Mouse (Mus musculus): ENCODE results near the gene Adh6b.
"Not testable (repeated sequence)": the region's sequence is repeated elsewhere in the genome, so short reads cannot be mapped to it uniquely, and the experiment has no call there.

The Adh6b gene

DNA sequence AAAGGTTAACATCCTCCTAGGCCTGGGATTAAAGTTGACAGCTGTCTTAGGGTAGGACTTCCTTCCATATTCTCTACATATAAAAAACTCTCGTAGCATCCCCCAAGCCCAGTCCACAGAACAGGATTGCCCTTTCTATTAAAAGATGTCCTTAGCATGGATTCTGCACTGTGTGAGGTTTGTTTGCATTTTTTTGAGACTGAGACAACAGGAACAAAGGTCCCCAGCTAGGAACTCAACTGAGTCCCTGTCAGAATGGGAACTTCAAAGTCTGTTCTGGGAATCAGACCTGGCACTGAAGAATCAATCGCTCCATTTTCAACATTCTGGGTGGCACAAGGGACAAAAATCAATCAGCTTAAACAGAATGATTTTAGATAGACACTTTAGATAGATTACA is 21.3 kb downstream of the Adh6b start:
- no peak for DNase-seq

DNA sequence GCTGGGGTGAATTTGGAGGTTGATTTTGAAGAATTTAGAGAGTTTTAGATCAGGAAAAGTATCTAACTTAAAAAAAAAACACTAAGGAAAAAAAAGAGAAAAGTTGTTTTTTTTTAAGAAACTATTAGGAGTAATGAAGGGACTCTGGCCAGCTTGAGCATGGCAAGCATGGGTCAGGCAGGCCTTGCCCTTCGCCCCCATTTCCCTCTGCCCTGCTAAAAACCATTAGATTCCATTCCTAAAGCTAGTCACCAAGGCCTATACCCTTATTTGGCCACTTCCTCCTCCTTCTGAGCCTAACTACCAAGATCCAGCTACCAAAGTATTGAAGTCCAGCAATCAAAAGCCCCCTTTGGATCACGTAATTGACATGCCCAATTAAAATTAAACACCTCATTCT is 24.6 kb downstream of the Adh6b start:
- no peak for DNase-seq

DNA sequence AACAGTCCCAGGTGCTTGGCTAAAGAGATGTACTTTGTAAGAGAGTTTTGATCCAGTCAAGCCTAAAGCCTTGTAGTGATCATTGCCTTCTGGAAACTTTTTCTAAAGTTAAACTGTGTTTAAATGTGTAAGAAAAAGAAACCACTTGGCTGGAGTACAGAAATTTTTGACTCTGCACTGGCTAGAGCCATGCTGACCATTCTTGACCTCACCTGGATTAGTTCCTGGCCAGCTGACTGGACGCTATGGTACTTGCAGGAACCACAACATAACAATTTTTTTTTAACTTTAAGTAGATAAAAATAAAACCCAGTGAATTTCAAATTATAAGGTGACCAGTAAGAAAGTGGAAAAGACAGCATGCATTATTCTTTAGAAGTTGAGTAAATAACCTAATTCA is 28.0 kb downstream of the Adh6b start:
- no peak for DNase-seq

DNA sequence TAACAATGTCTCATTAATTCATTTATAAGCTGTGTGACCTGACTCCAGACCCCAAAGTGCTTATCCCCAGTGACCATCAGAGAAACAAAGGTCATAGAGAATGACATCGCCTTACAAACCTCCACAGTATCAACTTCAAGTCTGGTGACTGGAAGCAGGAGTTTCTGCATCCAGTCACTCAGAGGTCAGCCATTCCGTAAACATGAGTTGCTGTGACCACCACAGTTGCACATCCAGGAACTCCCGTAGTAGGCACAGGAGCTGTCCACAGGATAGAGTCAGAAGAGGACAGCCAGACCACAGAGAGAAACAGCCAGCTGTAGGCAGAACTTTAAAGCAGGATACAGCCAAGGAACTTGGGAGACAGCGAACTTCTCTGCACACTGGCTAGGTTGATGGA is 28.7 kb downstream of the Adh6b start:
- DNase-seq: not testable (repeated sequence)

DNA sequence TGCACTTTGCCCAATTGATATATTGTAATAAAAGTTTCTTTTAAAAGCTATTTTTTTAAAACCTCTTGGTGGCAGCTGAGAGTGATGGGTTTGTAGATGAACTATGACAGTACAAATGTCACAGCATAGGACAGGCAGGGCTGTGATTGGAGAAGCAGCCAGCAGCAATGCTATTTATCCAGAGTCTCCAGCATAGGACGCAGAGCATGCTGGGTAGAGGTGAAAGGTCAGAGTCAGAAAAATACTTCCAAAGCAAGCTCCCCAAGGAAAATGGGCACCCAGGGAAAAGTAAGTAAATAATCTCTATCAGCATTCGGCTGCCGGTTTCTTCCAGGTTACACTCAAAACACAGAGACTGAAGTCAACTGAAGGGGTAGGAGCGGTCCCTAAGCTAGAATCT is 32.3 kb downstream of the Adh6b start:
- no peak for DNase-seq

DNA sequence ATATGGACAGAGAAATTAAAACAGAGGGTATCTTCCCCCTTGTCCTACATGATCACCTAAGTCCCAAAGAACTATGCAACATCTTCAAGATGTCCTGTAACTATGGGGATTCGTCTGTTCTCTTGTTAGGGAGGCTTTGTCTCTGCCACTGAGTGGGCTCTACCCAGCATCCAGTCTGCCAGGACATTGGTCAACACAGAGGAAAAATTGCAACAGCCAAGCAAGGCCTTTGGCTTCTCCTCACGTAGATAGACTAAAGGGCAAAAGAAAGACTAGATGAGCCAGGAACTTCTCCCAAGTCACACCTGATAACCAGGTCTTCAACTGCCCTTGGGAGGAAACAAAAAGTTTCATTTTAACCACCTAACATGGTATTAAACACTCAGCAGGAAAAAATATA is 33.6 kb downstream of the Adh6b start:
- no peak for DNase-seq

DNA sequence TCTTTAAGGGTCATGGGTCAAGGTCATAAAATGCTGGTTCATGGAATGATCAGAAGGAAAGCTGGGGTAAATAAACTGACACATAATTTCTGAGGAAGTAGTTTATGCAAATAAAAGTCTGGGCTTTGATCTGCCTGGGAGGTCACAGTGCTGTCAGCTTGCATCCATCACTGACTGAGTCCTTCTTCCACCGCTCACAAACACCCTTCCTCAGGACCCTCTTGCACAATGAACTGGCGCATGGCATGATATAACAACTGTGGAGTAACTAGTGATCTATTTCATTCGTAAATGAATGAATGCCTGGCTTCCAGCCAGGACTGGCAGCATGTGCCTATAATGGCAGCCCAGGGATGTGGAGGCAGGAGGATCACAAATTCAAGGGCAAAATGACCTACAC is 39.6 kb downstream of the Adh6b start:
- DNase-seq: no peak

DNA sequence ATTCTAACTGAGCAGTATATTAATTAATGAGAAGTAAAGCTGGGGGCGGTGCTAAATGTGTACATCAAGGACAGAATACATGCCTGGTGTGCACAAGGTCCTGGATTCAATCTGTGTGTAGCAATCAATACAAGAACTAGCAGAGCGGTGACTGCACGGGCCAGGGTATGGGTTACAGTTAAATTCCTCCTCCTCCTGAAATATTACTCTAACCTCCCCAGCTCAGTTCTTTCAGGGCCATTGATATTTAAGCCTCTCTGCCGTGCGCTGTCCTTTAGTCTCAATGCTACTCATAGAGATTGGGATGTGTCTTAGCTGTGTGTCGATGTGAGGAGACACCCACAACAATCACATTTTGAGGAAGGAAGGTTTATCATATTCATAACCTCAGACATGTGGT is 45.6 kb downstream of the Adh6b start:
- DNase-seq: no peak

DNA sequence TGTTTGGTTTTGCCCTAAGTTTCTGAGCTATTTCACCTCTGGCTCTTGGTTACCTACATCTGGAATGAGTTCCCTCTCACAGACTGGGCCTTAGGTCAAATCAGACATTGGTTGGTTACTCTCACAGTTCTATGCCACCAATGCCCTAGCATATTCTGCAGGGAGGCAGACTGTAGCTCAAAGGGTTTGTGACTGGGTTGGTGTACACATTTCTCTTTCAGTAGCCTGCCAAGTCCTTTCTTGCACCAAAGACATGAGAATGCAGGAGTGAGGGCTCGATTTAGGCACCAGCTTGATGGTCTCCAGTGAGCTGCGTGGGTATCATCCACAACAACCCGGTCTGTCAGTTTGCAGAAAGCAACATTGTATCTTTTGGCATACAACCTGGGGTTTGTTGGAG is 63.3 kb downstream of the Adh6b start:
- DNase-seq: no peak

DNA sequence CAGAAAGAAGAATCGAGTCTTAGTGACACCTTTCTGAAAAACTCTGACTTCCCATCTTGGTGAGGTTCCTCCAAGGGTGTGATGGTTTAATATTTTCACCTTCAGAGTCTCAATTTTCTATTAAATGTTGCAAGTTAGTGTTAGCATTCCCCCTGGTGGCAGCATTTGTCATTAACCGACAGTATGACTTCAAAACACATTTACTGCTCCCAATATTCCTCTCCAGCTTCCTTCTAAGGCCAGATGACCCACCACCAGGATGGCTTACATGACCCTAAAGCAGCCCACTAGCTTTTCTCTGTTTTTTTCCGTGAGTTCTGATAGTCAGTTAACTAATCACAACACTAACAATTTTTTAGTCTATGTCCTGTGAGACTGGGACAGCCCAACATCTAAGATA is 63.8 kb downstream of the Adh6b start:
- peak in 1 of 2 experiments; percentile 2 for DNase-seq

DNA sequence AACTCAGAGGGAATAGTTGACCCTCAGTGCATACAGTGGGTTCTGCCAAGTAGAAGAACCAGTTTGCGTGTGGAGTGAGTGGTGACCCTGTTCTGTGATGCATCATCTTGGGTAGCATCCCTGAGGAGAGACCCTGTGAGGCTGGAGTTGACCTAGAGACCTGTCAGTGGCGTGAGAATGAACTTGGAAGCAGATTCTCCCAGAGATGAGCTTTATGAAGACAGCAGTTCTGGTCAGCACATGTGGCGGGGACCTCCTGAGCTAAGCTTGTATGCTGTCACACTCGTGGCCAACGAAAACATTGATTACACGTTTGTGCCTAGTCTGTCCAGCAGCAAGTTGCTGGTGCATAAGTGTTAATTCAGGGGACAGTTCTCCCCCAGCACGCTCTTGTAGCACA is 64.3 kb downstream of the Adh6b start:
- no peak for DNase-seq

DNA sequence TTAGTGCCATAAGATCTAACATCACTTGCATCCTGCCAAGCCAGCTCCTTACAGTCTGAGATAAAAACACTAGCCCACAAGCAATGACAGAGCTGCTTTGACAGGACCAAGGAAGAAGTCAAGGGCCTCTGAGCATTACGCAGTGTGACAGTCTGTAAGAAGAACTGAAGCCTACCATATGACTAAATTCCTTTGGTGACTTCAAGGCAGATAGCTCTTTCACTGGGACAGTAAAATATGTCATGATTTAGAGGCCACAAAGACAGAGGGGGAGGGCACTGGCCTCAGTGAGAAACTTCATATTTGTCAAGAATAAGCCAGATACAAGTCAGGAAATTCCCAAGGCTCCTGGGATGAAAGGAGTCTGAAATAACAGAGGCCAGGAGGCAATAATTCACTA is 66.3 kb downstream of the Adh6b start:
- no peak for DNase-seq
